Mouse (Mus musculus) activated CD4-positive, CD25-positive, alpha-beta regulatory T cell, adult 4 months (primary cell): ENCODE data around the gene Zfr. TPM values are rescaled to one million over a fixed set of nuclear protein-coding genes. Genes with fewer than 3 reads are reported as not detected.
A peak's percentile ranks its signal among the peaks of the same experiment; 100 is the strongest.
"Not testable (repeated sequence)": the region's sequence is repeated elsewhere in the genome, so short reads cannot be mapped to it uniquely, and the experiment has no call there.

Source experiments
- ATAC-seq: one replicate; pipeline ENCODE4 v1.8.0; 2017
- polyA plus RNA-seq, 2 experiments: library from polyadenylated mRNA; unstranded; fragments of 100-300 nt; shearing (Covaris generic); gene quantifications; one replicate each; pipeline ENCODE4 v1.2.1; 2017

Gene Zfr
- polyA plus RNA-seq, 2 experiments from 2014 or later = 168 to 169 TPM

DNA sequence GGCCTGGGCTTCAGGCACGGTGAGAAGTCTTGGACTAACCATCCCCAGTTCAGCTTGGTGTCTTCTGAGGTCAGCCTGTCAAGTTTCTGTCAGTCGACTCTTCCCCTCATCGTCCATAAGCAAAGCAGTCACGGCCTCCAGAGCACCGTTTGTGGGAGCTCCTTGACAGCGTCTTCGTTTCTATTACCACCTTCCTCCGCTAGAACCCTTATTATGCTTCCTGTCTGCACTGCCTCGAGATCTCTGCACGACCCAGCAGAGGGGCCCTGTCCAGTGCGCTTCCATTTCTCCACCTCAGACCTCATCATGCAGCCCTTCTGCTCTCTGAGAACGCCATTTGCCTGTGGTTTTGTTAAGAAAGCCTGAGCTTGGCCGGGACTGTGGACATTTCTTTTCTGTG is 99.2 kb downstream of the Zfr start:
- ATAC-seq = peak; percentile 71

DNA sequence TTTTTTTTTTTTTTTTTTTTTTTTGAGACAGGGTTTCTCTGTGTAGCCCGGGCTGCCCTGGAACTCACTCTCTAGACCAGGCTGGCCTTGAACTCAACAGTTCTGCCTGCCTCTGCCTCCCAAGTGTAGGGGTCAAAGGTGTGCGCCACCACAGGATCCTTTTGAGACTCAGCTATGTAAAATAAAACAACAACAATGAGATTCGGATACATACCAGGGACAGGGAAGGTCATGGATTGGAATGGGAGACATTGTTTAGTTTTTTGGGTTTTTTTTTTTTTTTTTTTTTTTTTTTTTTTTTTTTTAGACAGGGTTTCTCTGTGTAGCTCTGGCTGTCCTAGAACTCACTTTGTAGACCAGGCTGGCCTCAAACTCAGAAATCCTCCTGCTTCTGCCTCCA is 99.7 kb downstream of the Zfr start:
- ATAC-seq = not testable (repeated sequence)

DNA sequence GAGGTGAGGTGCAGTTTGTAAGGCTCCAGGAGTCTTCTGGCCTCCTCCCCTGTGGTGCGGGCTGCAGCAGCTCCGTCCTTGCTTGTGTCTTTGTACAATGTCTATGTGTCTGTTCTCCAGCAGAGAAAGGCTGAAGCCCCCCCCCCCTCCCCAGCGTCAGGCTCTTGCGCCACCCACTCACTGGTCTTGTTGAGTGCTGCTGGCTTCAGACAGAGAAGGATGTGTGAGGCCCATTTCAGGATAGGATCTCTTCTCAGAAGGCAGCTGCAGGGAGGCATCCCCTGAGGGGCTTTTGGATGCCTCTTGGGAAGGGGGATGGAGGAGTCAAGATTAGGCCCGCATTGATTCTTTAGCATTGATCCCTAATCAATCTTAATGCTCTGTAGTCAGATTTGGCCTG is 100.2 kb downstream of the Zfr start:
- no peak for ATAC-seq

DNA sequence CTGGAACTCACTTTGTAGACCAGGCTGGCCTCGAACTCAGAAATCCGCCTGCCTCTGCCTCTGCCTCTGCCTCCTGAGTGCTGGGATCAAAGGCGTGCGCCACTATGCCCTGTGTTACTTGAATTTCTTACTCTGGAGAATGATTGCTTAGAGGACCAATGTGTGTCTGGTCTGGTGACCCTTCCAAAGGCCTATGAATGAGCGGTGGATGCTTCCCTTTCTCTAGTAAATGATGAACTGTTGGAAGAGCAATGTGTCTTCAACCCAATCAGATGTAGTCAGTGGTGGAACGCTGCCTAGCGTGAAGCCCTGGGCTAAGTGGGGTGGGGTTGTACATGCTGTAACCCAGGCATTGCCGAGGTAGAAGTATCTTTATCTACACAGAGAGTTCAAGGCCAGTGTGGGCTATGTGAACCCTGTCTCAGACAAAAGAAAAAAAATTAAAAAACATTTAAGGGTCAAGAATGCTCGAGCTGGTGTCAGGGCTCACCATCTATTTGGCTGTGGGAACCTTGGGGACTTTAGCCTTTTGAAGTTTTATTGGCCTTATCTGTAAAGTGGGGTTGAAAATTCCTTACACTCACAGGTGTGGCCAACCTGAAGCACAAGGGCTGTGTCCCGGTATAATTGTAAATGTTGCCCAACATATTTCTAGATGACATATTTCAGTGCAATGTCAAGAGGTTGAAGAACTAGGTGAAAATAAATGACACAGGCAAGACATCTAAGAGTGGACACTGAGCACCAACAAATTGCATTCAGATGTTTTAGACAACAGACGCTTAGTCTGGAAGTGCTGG is 101.2 kb downstream of the Zfr start:
- no peak for ATAC-seq

DNA sequence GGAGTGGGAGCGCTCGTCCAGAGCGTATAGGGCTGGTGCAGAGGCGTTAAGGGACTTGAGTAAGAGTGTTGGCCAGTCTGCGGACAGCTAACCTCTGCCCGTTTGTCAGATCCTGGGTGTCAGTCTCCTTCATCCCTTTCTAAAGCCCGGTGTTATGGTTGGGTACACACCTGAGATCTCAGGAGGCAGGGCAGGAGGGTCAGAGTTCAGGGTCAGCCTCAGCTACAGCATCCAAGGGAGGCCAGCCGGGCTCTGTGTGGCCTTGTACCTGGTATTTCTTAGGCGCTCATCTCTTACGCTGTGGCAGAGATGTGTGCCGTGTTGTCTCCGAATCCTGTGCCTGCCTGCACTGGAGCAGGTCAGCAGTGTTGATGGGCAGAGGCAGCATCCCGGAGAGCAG is 103.5 kb downstream of the Zfr start:
- ATAC-seq = no peak

DNA sequence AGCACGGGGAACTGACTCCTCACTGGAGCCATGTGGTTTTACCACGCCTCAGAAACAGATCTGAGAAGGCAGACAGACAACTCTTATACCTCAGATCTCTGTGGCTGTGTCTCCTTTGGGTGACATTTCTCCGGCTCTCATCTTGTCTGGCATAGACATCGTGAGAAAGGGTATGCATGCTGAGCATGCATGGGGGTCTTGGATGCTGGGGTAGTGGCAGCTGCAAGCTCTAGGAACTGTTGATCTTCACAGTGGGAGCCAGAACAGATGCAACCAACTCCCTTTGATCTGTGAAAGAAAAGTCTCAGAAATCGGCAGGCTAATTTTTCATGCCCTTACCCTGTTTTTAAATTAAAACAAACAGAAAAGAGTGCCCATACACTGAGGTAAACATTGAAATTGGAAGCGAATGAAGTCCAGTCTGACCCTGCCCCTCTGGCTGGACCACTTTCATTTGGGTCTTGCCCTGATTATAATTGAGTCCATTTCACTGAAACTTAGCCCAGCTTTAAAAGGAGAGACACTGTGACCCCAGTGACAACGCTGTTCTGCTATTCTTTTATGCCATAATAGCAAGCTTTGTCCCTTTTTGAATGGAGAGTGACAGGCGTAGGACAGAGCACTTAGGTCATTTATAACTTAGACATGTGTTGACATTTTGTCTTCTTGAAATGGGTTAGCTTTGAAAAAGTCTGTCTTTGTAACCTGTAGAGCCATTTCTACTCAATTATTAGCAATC is 105.1 kb downstream of the Zfr start:
- ATAC-seq = no peak

DNA sequence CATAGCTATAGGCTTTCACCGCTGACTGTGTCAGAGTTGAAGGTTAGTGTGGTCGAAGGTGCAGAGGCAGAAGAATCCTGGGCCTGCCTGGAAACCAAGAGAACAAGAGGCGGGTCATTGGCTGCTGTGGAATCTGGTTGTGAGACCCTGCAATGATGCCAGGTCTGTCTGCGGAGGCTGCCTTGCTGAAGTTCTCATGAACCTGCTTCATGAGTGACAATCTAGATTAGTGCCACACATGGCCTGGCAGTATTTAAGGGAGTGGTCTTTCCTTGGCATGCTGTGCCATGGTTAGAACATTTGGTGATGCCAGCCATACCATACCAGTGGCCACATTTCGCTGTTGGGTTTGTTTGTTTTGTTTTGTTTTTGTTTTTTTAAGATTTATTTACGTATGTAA is 105.8 kb downstream of the Zfr start:
- no peak for ATAC-seq

DNA sequence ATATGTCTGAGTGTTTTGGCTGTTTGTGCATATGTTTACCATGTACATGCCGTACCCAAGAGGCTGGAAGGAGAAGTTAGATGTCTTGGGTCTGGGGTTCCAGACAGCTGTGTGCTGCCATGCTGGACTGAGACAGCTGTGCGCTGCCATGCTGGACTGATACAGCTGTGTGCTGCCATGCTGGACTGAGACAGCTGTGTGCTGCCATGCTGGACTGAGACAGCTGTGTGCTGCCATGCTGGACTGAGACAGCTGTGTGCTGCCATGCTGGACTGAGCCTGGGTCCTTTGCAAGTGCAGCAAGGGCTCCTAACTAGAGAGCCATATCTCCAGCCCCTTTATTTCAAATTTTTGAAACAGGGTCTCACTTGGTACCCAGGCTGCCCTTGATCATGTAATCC is 106.6 kb downstream of the Zfr start:
- ATAC-seq = no peak

DNA sequence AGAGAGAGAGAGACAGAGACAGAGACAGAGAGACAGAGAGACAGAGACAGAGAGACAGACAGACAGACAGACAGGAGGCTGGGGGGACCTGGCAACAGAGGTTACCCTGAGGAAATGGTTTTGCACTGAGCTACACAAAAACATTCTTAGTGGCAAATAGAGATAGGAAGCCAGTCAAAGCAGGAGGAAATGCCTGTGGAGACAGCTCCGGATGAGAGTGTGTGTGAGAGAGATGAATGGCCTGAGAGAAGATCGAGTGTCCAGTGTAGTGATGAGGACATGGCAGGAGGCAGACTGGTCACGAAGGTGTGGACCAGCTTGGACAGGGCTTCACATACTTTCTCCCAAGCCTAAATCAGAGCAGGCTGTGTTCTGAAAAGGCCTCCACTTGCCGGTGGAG is 107.4 kb downstream of the Zfr start:
- no peak for ATAC-seq

DNA sequence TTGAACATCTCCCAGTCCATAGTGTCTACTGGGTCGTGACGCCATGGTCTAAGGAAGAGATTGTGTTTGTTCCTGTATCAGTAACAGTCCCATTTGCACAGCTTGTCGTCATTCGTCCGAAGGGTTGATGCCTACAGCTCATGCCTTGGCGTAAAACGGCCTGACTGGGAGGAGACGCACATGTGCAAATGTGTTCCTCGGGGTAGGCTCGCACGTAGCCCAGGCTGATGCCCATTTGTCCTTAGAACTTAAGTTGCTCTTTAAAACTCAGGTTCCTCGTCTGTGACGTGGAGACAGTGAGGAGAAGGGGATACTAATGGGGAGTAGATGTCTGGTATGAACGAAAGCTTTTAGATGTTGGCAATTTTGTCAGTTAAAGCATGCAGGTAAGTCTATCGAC is 109.3 kb downstream of the Zfr start:
- ATAC-seq = no peak

DNA sequence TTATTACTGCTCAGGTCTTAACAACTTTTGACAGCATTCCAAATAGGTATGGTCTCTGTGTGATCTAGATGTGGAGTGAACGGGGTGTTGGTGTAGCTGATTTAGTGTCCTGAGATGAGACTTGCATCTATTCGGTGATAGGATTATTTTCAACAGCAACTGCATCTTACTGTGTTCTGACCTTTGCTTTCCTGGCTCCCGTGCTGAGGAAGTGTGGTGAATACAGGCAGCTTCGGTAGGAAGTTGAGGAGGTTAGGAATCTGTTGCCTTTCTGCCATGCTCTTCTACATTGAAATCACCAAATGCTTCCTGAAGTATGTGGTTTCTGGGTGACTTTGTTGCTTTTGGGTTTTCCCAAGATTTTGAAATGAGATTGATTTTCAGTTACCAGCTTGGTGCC is 109.7 kb downstream of the Zfr start:
- ATAC-seq = no peak

DNA sequence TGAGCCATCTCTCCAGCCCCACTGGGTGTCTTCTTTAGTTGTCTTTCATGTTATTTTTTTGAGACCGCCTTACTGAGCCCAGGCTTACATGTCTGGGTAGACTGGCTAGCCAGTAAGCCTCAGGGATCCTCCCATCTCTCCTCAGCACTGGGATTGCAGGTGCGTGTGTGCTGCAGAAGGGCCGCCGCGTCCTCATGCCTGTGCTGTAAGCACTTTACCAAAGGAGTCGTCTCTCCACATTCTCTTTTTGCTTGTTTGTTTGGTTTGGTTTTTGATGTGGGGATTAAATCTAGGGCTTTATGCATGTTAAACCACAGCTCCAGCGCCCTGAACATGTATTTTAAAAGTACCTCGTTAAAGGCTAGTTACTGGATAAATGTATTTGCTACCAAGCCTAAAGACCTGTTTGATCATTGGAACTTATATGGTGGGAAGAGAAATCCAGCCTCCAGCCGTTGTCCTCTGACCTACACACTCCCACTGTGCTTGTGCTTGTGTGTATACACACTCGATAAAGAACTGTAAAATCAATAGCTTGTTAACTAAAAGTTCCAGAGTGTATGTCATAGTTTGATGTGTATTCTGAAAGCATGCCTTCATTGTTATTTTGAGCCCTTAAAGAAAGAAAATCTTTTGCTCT is 112.1 kb downstream of the Zfr start:
- peak; percentile 21 for ATAC-seq

DNA sequence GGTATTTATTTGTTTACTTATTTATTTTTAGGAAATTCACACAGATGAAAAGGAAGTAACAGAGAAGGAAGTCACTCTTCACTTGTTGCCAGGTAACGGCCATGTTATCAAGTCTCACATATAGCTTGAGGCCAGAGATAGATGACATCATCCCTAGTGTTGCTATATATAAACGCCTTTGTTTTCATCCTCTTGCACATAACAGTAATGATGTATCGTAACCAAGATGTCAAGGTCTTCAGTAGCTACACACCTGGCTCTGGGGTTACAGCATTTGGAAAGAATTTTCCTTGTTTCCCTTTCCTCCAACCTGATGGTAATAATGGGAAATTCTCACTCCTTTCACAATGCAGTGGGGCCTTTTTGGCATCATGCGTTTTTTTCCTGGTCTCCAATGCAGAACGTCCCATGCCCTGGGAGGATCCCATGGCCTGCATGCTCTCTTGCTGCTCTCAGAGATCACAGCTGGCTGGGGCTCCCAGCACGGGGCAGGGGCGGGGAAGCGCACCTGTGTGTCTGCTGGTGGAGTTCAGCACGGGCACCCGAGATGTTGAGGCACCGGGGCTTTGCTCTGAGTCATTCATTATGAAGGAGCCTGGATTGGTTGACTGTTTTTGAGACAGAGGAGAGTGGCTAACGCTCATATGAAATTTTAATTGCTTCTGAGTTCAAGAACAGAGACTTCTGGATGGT is 112.8 kb downstream of the Zfr start:
- peak; percentile 98 for ATAC-seq

DNA sequence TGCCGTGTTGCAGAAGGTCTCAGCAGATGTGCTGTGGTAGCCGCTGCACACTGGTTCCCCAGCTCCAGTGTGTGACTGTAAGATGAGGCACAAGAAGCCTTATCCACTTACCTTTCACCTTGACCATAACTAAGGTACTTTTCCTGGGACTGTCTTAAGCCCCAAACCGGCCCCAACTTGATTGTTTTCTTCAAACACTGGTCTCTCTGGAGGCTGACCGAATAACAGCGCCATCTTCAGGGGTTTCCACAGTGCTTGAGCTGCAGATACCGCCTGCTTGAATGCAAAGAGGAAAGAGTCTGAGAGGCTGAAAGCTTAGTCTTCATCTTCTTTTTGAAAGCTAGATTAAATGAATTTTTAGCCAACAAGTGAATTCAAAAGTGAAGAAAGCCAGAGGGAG is 113.8 kb downstream of the Zfr start:
- ATAC-seq = no peak

DNA sequence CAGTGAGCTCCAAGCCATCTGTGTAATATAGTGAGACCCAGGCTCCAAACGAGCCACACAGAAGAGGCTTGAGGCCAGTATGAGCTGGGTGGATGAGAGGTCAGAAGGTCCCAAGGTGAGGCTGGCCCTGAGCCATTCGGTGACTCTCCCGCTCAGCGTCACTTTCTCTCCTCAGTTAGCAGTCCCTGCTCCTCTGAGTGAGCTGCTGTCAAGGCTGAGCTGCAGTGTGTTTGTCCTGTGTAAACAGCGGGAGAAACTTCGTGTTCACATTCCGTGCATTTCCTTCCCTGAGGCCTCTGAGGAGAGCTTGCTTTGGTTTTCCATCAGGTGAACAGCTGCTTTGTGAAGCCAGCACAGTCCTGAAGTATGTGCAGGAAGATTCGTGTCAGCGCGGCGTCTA is 114.8 kb downstream of the Zfr start:
- ATAC-seq = no peak

DNA sequence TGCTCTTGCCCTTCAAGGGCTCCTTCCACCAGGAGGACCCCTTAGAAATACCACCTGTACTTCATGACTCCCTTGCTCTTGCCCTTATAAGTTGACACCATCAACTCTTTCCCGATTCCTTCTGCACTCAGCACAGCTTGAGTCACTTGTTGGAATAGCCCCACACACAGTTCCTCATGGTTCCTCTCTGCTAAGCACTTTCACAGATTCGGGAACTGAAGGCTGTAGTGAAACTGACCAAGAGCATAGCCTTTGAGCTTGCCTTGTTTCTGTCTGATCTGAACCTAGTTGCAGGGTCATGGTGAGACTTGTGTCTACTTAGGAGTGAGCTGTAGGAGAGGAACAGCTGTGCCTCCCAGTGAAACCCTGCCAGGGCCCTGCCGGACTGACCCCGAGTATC is 115.4 kb downstream of the Zfr start:
- no peak for ATAC-seq

Other genes with a start within 250 kb of the Zfr start
- gene Npr3, start 210.5 kb upstream of the Zfr start, polyA plus RNA-seq = not detected
- gene Sub1, start 120.8 kb upstream of the Zfr start, polyA plus RNA-seq = 1,000 to 10,000 TPM in 1 of 2 experiments, 100 to 1,000 TPM in 1; 878 to 1,002 TPM
- gene Mtmr12, start 87.2 kb downstream of the Zfr start, polyA plus RNA-seq = 10 to 100 TPM; 21.0 to 21.2 TPM
- 10 to 100 TPM; 31.8 to 35.4 TPM for gene Golph3, start 203.6 kb downstream of the Zfr start, polyA plus RNA-seq
- gene 1810049J17Rik, start 204.1 kb downstream of the Zfr start, polyA plus RNA-seq = not detected